Mouse (Mus musculus) lung, postnatal 4 days (tissue): Measurements from ENCODE around the gene Vwf.

Experiments
- DNase-seq, 2 experiments: peaks; one replicate each; pipeline ENCODE4 v3.0.0; 2021

The Vwf gene

DNA sequence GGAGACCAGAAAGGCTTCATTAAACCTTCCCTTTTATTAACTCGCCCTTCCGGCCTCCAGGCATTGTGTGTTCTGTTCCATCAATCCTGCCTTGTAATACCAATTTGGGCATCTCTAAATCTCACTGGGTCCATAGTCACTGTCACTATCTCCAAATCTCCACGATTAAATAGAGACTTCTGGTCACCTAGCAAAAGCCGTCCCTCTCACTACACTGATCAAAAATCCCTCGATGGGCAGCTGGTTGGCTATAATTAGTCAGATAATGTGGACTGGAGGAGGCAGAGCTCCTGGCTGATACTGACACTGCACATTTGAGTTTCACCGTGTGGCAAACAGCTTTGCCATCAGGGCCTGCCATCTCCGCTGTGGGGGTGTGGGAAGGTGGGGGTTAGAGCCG, 42.5 kb downstream of the Vwf start:
- no peak for DNase-seq

- no peak for DNase-seq
These were observed 43.5 kb downstream of the Vwf start for GRCm38 (mm10) chr6:125590056-125590455.

- DNase-seq: no peak
These were observed 43.9 kb downstream of the Vwf start for GRCm38 (mm10) chr6:125590471-125590870.

DNA sequence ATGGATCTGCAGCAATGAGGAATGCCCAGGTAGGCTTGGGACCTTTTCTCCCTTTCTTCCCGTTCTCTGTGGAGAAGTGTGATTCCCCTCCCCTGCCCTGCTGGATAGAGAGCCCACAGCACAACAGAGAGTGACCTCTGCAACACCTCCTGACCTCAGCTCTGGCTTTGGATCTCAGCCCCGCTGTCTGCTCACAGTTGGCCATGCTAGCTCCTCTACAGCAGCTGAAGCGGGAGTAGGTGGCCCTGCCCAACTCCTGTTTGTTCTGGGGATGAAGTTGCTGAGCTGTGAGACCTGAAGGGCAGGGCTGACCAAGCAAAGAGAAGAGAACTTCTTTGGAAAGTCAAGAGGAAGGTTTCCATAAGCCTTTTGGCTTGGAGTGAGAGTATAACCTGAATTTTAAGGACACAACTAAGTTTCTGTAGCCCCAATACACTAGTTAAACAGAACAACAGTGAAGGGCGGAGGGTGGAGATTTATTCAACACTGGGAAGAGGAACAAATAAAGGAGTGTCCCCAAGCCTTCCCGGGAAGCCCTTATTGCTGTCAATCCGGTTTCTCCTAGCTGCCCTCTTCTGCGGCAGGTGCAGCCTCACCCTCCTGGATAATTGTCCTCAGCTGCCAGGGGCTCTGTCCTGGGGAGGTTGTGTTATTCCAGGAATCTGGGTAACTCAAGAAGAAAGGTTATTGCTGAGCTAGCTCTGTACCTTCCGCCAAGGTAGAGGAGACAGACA, 45.2 kb downstream of the Vwf start:
- DNase-seq: peak in 1 of 2 experiments; percentile 29

DNA sequence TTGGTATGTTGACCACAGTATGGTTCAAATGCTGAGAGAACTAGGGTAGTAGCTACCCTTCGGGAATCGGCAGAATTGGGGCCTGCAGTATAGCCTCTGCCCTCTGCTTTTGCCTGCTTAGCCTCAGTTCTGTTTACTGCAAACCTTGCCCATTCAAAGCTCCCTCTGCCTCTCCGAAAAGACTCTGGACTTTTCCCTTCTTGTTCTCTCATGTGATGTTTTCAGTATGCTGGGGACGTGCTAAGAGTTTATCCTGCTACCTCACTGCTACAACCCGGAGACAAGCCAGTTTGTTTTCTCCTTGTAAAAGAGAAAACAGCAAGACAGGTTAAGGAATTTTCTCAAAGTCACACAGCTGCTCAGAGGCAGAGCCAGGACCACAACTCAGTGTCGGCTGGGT, 46.0 kb downstream of the Vwf start:
- DNase-seq: no peak

DNA sequence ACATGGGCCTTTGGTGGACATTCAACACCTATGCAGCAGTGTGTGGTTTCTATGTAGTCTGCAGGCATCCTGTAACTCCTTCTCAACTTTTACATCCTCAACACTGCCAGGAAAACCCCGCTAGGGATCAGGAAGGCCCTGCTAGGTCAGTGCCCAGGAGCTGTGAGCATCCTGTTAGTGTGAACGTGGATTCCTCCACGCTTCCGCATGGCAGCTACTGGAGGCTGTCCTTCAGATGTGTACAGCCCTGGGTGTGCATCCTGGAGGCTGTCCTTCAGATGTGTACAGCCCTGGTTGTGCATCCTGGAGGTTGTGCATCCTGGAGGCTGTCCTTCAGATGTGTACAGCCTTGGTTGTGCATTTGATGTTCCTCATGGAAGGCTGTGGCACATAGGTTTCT, 47.7 kb downstream of the Vwf start:
- peak in 1 of 2 experiments; percentile 56 for DNase-seq

- DNase-seq: peak; percentile 36 to 48
These were observed 48.3 kb downstream of the Vwf start for GRCm38 (mm10) chr6:125594825-125595224.

DNA sequence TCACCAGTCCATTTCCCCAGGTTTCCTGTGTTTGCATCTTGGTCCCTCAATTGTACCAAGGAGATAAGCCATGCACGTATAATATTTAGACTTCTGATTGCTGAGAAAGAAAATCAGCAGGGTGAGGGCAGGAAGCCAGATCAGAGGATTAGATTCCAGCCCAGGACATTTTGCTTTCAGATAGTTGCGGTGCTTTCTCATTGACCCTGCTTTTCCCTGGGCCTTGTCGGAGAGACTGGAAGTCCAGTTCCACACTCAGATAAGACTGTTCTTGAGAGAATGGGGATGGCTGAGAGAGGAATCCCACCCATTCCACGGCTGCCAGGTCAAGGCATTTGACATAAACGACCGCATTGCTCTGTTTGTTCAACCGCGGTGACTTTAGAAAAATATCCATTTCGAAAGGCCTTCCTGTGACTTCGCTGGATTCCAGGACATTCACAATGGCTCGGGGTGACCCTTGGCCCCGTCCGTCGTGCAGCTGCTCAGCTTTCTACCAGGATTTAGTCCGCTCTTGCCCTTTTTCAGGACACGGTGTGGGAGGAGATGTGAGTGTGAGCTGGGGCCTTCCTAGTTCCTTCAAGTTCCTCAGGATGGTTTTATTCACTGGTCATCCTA, 50.2 kb downstream of the Vwf start:
- DNase-seq: peak in 1 of 2 experiments; percentile 48

DNA sequence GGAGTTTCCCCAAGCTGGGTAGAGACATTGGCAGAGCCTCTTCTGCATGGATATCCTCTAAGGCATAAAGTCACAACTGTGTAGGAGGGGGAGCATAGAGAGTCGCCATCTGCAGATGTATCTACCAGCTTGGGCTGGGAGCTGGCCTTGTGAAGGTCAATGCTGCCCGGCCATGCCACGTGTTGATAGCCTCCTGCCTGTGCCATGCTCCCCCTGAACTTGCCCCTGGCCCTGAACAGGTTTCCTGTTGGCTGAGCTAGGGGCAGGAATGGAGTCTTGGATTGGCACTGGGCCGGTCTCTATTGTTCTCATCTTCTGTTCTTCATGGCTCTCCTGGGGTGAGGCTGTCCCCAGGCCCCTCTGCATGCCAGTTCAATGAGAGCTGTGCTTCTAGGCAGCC, 51.1 kb downstream of the Vwf start:
- no peak for DNase-seq

- peak; percentile 60 to 83 for DNase-seq
These were observed 53.5 kb downstream of the Vwf start for GRCm38 (mm10) chr6:125600036-125600558.

- no peak for DNase-seq
These were observed 54.1 kb downstream of the Vwf start for GRCm38 (mm10) chr6:125600669-125601068.

DNA sequence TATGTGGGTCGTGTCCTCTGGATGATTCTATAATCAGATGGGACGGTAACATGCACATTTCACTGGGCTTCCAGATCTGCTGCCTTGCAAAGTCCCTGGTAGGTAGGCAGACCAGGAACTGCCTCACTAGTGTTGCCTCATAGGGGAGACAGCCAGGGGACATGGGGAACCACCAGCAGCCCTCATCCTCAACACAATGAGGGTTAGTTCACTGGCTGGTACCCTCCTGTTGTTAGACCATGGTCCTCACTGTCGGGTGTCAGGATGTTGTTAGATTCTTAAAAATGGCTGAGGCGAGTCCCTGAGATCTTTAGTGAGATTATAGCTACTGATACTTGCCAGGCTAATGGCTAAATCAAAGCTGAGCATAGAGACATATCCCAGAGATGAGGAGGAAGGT, 54.6 kb downstream of the Vwf start:
- DNase-seq: no peak

GRCm38 (mm10) chr6:125601748-125602147, 55.2 kb downstream of the Vwf start:
- no peak for DNase-seq

- no peak for DNase-seq
These were observed 55.8 kb downstream of the Vwf start for GRCm38 (mm10) chr6:125602354-125602753.

DNA sequence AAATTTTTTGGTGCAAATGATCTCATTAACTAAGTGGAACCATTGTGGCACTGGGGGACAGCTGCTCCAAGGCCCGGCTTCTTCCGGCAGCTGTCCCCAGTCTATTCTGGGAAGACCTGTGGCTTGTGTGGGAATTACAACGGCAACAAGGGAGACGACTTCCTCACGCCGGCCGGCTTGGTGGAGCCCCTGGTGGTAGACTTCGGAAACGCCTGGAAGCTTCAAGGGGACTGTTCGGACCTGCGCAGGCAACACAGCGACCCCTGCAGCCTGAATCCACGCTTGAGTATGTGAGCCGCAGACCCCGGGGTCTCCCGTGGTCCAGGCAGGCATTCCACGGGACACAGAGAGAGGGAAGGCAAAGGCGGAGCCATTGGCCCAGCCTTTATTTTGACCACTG, 56.7 kb downstream of the Vwf start:
- peak; percentile 90 to 95 for DNase-seq

GRCm38 (mm10) chr6:125603678-125604462, 57.3 kb downstream of the Vwf start:
- peak in 1 of 2 experiments; percentile 25 for DNase-seq

DNA sequence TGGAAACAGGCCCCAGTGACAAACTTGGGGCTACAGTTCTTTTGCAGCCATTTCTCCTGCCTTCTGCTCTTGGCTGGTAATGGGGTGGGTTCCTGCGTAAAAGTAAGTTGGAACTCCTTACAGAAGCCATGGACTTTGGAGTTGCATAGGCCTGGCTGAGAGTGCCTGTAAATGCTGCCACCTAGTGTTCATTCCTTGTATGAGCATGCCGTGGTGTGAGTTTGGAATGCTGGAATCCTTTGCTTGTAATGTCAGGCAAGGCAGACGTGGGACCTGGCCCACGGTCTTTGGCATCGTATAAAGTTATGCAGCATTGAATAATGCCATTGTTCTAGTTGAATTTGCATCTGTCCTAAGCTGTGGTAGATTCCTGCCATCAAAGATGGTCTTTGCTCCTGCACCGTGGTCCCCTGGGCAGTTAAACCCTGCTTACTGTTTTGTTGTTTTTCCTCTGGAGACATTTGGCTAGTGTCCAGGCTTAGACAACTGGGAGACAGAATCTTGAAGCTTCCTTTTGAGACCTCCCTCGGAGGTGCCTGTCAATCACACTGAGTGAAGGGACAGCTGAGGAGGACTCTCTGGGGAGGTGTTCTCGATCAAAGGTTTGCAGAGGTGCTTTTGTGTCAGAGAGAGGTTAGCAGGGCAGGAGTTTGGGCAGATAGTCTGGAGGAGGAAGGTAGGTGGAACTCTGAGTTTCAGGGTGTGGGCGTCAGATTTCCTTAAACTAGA, 58.1 kb downstream of the Vwf start:
- DNase-seq: peak; percentile 71 to 84

DNA sequence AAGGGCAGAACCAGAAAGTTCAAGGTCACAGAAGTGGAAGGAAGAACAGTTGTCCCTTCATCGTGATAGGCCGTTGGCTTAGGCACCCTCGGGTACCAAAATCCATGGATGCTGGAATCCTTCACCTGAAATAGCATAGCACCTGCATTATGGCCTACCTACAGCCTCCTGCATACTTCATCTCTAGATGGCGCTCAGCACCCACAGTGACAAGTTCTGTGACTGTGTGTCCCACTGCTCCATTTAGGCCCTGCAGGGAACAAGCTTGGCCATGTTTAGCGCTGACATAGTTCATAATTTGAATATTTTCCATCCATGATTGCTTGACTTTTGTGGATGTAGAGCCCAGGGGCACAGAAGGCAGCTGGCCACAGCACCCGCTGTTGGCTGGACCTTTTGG, 62.5 kb downstream of the Vwf start:
- no peak for DNase-seq

GRCm38 (mm10) chr6:125617855-125618254, 71.3 kb downstream of the Vwf start:
- DNase-seq: no peak

- DNase-seq: no peak
These were observed 74.2 kb downstream of the Vwf start for GRCm38 (mm10) chr6:125620764-125621163.

- no peak for DNase-seq
These were observed 75.9 kb downstream of the Vwf start for GRCm38 (mm10) chr6:125622434-125622833.

DNA sequence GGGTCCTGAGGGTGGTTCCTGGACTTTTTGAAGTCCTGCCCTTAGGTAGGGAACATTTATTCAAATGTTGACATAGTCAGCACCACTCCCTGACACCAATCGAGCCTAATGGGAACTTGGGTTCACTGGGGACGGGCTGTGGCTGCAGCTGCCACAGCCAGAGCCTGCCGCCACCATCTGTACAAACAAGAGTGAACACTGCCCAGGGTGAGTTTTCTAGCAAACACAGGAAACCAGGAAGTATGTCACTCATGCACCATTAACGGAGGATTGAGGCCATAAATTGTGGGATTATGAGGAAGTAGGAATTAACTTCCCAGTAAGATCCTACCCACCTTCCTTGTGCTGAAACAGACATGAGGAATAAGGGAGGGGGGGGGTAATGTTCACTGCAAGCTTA, 93.9 kb downstream of the Vwf start:
- no peak for DNase-seq

GRCm38 (mm10) chr6:125641146-125641545, 94.6 kb downstream of the Vwf start:
- DNase-seq: no peak
